Mouse (Mus musculus) olfactory bulb, adult 2 months (tissue): ENCODE measurements around the gene Cd44. TPM values are rescaled to one million over a fixed set of nuclear protein-coding genes. Genes with fewer than 3 reads are reported as not detected.

ENCODE experiments used
- H3K27ac ChIP-seq: fragments of 200-500 bp; 2 replicates; pipeline ENCODE4 v1.5.1; 2012; ENCODE audit warnings: low read depth, low read length; ENCODE audit not compliant: insufficient read depth
- H3K4me1 ChIP-seq: fragments of 200-500 bp; 2 replicates; pipeline ENCODE4 v1.6.1; 2012; ENCODE audit warnings: low read length; ENCODE audit not compliant: control insufficient read depth, insufficient read depth
- H3K4me3 ChIP-seq: fragments of 200-500 bp; 2 replicates; pipeline ENCODE4 v1.5.1; 2012; ENCODE audit warnings: mild to moderate bottlenecking, low read depth, low read length, moderate library complexity; ENCODE audit not compliant: insufficient read depth
- CTCF ChIP-seq: fragments of 200-500 bp; IDR thresholded peaks from 2 replicates; pipeline ENCODE4 v1.5.1; 2012; ENCODE audit warnings: low read depth, mild to moderate bottlenecking, low read length, moderate library complexity; ENCODE audit not compliant: insufficient read depth
- POLR2A ChIP-seq: fragments of 200-500 bp; IDR thresholded peaks from 2 replicates; pipeline ENCODE4 v1.6.1; 2012; ENCODE audit warnings: mild to moderate bottlenecking, low read depth, low read length, moderate library complexity; ENCODE audit not compliant: insufficient read depth
- WGBS: fragments of 180-500 bp; shearing (Covaris S2); methylation state at CpG from one replicate; pipeline ENCODE4 v1.1.7; 2018; 5-methylcytosine and 5-hydroxymethylcytosine counted together
- polyA plus RNA-seq: library from polyadenylated mRNA; stranded (reverse); fragments of >200 nt; gene quantifications from 2 replicates; pipeline ENCODE4 v1.2.4, GENCODE M21; 2012; ENCODE audit warnings: low replicate concordance; ENCODE audit not compliant: missing spikeins, insufficient read depth, insufficient read length

The Cd44 gene
- polyA plus RNA-seq, 1 experiment, result not detected

- WGBS, result 47% methylated on average over 8 of the region's 8 CpGs
- Histone ChIP-seq H3K4me1 (peaks cover 26% of the 10 kb centered on the region), H3K4me3 (no peak overlapping the region), H3K27ac (no peak overlapping the region)
- no peak for TF ChIP-seq CTCF
- no peak for TF ChIP-seq POLR2A
These were observed 39.4 kb upstream of the Cd44 start for GRCm38 (mm10) chr2:102940813-102941361.

- TF ChIP-seq CTCF (no peak), POLR2A (no peak)
- Histone ChIP-seq H3K4me1 (peaks cover 22% of the 10 kb centered on the region), H3K27ac (no peak overlapping the region), H3K4me3 (no peak overlapping the region)
- WGBS, result 22% methylated on average over 8 of the region's 8 CpGs
These were observed 38.7 kb upstream of the Cd44 start for GRCm38 (mm10) chr2:102940158-102940557.

GRCm38 (mm10) chr2:102936886-102937285, 35.4 kb upstream of the Cd44 start:
- Histone ChIP-seq H3K27ac (no peak overlapping the region), H3K4me3 (no peak overlapping the region), H3K4me1 (peaks cover 17% of the 10 kb centered on the region)
- WGBS, result 77% methylated on average over 3 of the region's 3 CpGs
- TF ChIP-seq CTCF, result no peak
- TF ChIP-seq POLR2A, result no peak

GRCm38 (mm10) chr2:102934834-102935233, 33.4 kb upstream of the Cd44 start:
- Histone ChIP-seq H3K27ac (no peak overlapping the region), H3K4me1 (peaks cover 10% of the 10 kb centered on the region), H3K4me3 (no peak overlapping the region)
- WGBS, result 80% methylated on average over 3 of the region's 3 CpGs
- no peak for TF ChIP-seq CTCF
- no peak for TF ChIP-seq POLR2A

DNA sequence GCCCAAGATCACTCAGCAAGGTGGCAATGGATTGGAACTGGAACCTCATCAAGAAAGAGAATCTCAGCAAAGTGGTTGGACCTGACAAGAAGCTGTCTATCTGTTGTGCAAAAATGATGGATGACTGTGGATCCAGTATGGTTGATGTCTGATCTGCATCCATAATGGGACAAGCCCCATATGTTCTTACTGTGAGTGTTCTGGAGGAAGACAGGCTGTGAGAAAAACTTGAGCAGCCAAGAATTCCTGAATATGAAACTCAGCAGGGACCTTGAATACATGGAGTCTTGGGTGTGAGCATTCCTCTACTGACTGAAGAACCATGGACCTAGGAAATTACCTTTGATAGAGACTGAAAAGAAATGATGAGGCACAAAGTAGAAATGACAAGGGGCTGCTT, 32.3 kb upstream of the Cd44 start:
- Histone ChIP-seq H3K27ac (no peak overlapping the region), H3K4me1 (peaks cover 5% of the 10 kb centered on the region), H3K4me3 (no peak overlapping the region)
- no peak for TF ChIP-seq CTCF
- TF ChIP-seq POLR2A, result no peak

GRCm38 (mm10) chr2:102933142-102933541, 31.7 kb upstream of the Cd44 start:
- H3K4me1 ChIP-seq, result peaks cover 5% of the 10 kb centered on the region
- TF ChIP-seq POLR2A, result no peak
- TF ChIP-seq CTCF, result no peak
- 83% methylated on average over 4 of the region's 4 CpGs for WGBS
- H3K27ac ChIP-seq, result no peak overlapping the region
- H3K4me3 ChIP-seq, result no peak overlapping the region

GRCm38 (mm10) chr2:102932667-102933066, 31.2 kb upstream of the Cd44 start:
- peaks cover 5% of the 10 kb centered on the region for H3K4me1 ChIP-seq
- H3K27ac ChIP-seq, result no peak overlapping the region
- H3K4me3 ChIP-seq, result no peak overlapping the region
- TF ChIP-seq POLR2A, result no peak
- TF ChIP-seq CTCF, result no peak
- WGBS, result 90% methylated on average over 1 of the region's 1 CpGs

GRCm38 (mm10) chr2:102928211-102928610, 26.7 kb upstream of the Cd44 start:
- H3K27ac ChIP-seq, result no peak overlapping the region
- H3K4me1 ChIP-seq, result no peaks in the 10 kb centered on the region
- H3K4me3 ChIP-seq, result no peak overlapping the region
- TF ChIP-seq CTCF, result no peak
- TF ChIP-seq POLR2A, result no peak

DNA sequence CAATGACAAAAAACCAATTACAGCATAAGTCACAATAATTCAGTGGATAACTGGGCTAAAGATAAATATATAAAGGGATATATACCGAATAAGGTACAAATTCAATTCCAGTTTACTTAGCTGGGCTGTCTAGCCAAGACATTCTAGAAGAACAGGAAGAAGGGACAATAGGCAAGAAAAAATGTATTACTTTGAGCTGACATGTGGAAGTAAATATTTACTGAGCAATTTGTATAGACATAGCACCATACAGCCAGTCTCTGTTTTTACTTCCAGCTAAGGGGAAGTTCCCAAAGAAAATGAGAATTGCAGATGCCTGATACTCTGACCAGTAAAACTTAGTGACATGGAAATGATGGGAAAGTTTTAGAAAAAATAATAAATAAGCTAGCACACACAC, 23.0 kb upstream of the Cd44 start:
- no peak overlapping the region for H3K27ac ChIP-seq
- no peaks in the 10 kb centered on the region for H3K4me1 ChIP-seq
- 76% methylated on average over 1 of the region's 1 CpGs for WGBS
- no peak overlapping the region for H3K4me3 ChIP-seq
- no peak for TF ChIP-seq POLR2A

GRCm38 (mm10) chr2:102923682-102924081, 22.2 kb upstream of the Cd44 start:
- no peak overlapping the region for H3K27ac ChIP-seq
- WGBS, result 84% methylated on average over 3 of the region's 3 CpGs
- H3K4me3 ChIP-seq, result no peak overlapping the region
- no peak for TF ChIP-seq POLR2A
- no peak for TF ChIP-seq CTCF
- H3K4me1 ChIP-seq, result no peaks in the 10 kb centered on the region
